Mouse (Mus musculus): ENCODE data around the gene Igf2r.
A peak's percentile ranks its signal among the peaks of the same experiment; 100 is the strongest.

The Igf2r gene

GRCm38 (mm10) chr17:12751218-12751617 is 18.2 kb downstream of the Igf2r start:
- no peak for DNase-seq (ENCODE audit: low spot score in 2 of 2)

GRCm38 (mm10) chr17:12750591-12751170 is 18.8 kb downstream of the Igf2r start:
- no peak for DNase-seq (ENCODE audit: low spot score in 2 of 2)

GRCm38 (mm10) chr17:12749421-12750367 is 19.8 kb downstream of the Igf2r start:
- DNase-seq (ENCODE audit: low spot score in 2 of 2) = no peak

GRCm38 (mm10) chr17:12745761-12746160 is 23.7 kb downstream of the Igf2r start:
- DNase-seq (ENCODE audit: low spot score in 2 of 2) = peak; percentile 28 to 51

GRCm38 (mm10) chr17:12744071-12744470 is 25.4 kb downstream of the Igf2r start:
- DNase-seq (ENCODE audit: low spot score in 2 of 2) = no peak

- no peak for DNase-seq (ENCODE audit: low spot score in 2 of 2)
Observed at GRCm38 (mm10) chr17:12742151-12742908, 27.1 kb downstream of the Igf2r start.

- peak; percentile 33 to 43 for DNase-seq (ENCODE audit: low spot score in 2 of 2)
Observed at GRCm38 (mm10) chr17:12741218-12741968, 28.1 kb downstream of the Igf2r start.

- DNase-seq (ENCODE audit: low spot score in 2 of 2) = no peak
Observed at GRCm38 (mm10) chr17:12740317-12740716, 29.1 kb downstream of the Igf2r start.

GRCm38 (mm10) chr17:12739516-12739915 is 29.9 kb downstream of the Igf2r start:
- DNase-seq (ENCODE audit: low spot score in 2 of 2) = no peak

- DNase-seq (ENCODE audit: low spot score in 2 of 2) = no peak
Observed at GRCm38 (mm10) chr17:12737934-12738333, 31.5 kb downstream of the Igf2r start.

GRCm38 (mm10) chr17:12734205-12734857 is 35.1 kb downstream of the Igf2r start:
- no peak for DNase-seq (ENCODE audit: low spot score in 2 of 2)

GRCm38 (mm10) chr17:12733128-12733527 is 36.3 kb downstream of the Igf2r start:
- no peak for DNase-seq (ENCODE audit: low spot score in 2 of 2)

GRCm38 (mm10) chr17:12728536-12728935 is 40.9 kb downstream of the Igf2r start:
- no peak for DNase-seq (ENCODE audit: low spot score in 2 of 2)

- DNase-seq (ENCODE audit: low spot score in 2 of 2) = peak in 1 of 2 experiments; percentile 26
Observed at GRCm38 (mm10) chr17:12727748-12728147, 41.7 kb downstream of the Igf2r start.

GRCm38 (mm10) chr17:12725871-12726270 is 43.6 kb downstream of the Igf2r start:
- DNase-seq (ENCODE audit: low spot score in 2 of 2) = no peak

- no peak for DNase-seq (ENCODE audit: low spot score in 2 of 2)
Observed at GRCm38 (mm10) chr17:12724767-12725744, 44.4 kb downstream of the Igf2r start.

GRCm38 (mm10) chr17:12723986-12724766 is 45.3 kb downstream of the Igf2r start:
- DNase-seq (ENCODE audit: low spot score in 2 of 2) = no peak

- DNase-seq (ENCODE audit: low spot score in 2 of 2) = no peak
Observed at GRCm38 (mm10) chr17:12722622-12723021, 46.8 kb downstream of the Igf2r start.
